Mouse (Mus musculus) stomach, embryonic 14.5 days (tissue): ENCODE measurements around the gene Catsperd. TPM values are rescaled to one million over a fixed set of nuclear protein-coding genes. Genes with fewer than 3 reads are reported as not detected.
"Not testable (repeated sequence)": the region's sequence is repeated elsewhere in the genome, so short reads cannot be mapped to it uniquely, and the experiment has no call there.

Experiments used
- ATAC-seq: fragments of 200-750 bp; cut with Nextera tagmentation; 2 replicates; pipeline ENCODE4 v1.8.0; 2017; ENCODE audit warnings: low read depth, moderate TSS enrichment; ENCODE audit not compliant: insufficient number of reproducible peaks, insufficient read depth, low FRiP score
- H3K27ac ChIP-seq: fragments of 300-500 bp; sonication (generic); 2 replicates; pipeline ENCODE4 v1.5.1; 2014; ENCODE audit warnings: mild to moderate bottlenecking, low read length, moderate library complexity, mixed read lengths
- H3K27me3 ChIP-seq: fragments of 300-500 bp; sonication (generic); 2 replicates; pipeline ENCODE4 v1.6.1; 2014; ENCODE audit warnings: low read length, control low read depth, mixed read lengths; ENCODE audit not compliant: control insufficient read depth, insufficient read depth
- H3K36me3 ChIP-seq: fragments of 300-500 bp; sonication (generic); 2 replicates; pipeline ENCODE4 v1.6.1; 2014; ENCODE audit warnings: mild to moderate bottlenecking, control low read depth, low read length, moderate library complexity, mixed read lengths; ENCODE audit not compliant: control insufficient read depth, insufficient read depth
- H3K4me1 ChIP-seq: fragments of 300-500 bp; sonication (generic); 2 replicates; pipeline ENCODE4 v1.6.1; 2014; ENCODE audit warnings: low read length, control low read depth, mixed read lengths; ENCODE audit not compliant: control insufficient read depth, insufficient read depth
- H3K4me2 ChIP-seq: fragments of 300-500 bp; sonication (generic); replicated peaks from 2 replicates; pipeline ENCODE4 v1.6.1; 2014; ENCODE audit warnings: low read depth, low read length, control low read depth
- H3K4me3 ChIP-seq: fragments of 300-500 bp; sonication (generic); 2 replicates; pipeline ENCODE4 v1.5.1; 2014; ENCODE audit warnings: low read depth, low read length, control low read depth
- H3K9ac ChIP-seq: fragments of 300-500 bp; sonication (generic); replicated peaks from 2 replicates; pipeline ENCODE4 v1.6.1; 2014; ENCODE audit warnings: low read depth, mild to moderate bottlenecking, control low read depth, low read length, moderate library complexity, mixed read lengths
- H3K9me3 ChIP-seq: fragments of 300-500 bp; sonication (generic); 2 replicates; pipeline ENCODE4 v1.6.1; 2016; ENCODE audit warnings: low read depth, low read length, control low read depth; ENCODE audit not compliant: control insufficient read depth
- WGBS: fragments of 180-500 bp; shearing (Covaris S2); extraction: QIAGEN DNeasy Blood & Tissue Kit; methylation state at CpG from one replicate; pipeline ENCODE4 v1.1.7; 2014; 5-methylcytosine and 5-hydroxymethylcytosine counted together
- polyA plus RNA-seq: library from polyadenylated mRNA; unstranded; fragments of >200 nt; fragmentation: Nextera tagmentation; extraction: Ambion mirVana; gene quantifications from 2 replicates; pipeline ENCODE4 v1.2.1, GENCODE M21; 2014

Catsperd gene
- polyA plus RNA-seq, 1 experiment from 2014 or later: 0.46 TPM

DNA sequence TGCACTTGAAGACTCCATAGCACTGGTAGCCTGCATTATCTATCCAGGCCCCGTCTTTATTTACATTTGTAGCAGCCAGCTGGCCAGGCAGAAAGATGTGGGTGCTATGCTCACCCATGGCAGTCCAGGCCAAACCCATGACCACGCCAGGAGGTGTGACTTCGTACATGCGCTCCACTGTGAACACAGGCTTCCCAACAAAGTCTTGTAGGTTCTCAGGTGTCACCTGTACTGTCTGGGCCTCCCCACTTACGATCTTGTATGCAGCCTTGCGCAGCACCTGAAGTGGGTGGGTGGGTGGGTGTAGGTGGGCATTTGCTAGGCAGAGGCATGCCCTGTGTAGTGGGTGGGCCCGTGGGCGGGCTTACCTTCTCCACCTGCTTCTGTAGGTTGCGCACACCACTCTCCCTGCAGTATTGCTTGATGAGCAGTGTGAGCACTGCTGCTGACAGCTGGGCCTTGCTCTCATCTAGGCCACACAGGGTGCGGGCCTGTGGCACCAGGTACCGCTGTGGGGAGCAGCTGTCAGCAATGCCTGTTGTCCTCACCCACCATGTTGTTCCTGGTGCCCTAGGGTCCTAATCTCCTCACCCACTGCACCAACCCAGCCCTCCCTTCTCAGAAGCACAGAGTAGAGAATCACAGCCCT is 12.7 kb upstream of the Catsperd start:
- peak overlapping the region; percentile 70; the same call in 1 of the 2 replicates for H3K4me3 ChIP-seq

DNA sequence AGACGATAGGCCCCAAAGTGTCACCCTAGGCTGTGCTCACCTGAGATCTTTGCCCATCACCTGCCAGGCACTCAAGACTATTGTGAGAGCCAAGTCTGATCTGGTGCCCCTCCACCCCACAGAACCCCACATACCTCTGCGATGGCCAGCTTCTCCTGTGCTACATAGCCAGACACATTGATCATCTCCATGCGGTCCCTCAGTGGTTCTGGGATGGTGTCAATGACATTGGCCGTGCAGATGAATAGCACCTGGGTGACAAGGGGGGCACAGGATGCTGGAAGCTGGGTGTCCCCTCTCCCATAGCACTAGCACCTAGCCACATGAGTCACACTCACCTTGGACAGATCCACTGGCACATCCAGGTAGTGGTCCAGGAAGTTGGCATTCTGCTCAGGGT is 12.2 kb upstream of the Catsperd start:
- no peak overlapping the region for H3K4me3 ChIP-seq
- no peaks in the 10 kb centered on the region for H3K27me3 ChIP-seq
- WGBS: 85% methylated on average over 4 of the region's 4 CpGs
- H3K9ac ChIP-seq: no peak overlapping the region
- peaks cover 15% of the 10 kb centered on the region; the same call in 1 of the 2 replicates for H3K4me1 ChIP-seq
- ATAC-seq: no peak
- H3K4me2 ChIP-seq: no peak overlapping the region
- no peaks in the 10 kb centered on the region for H3K9me3 ChIP-seq
- peaks cover 55% of the 10 kb centered on the region for H3K36me3 ChIP-seq
- H3K27ac ChIP-seq: no peak overlapping the region

More for the DNA sequence above, 12.7 kb upstream of the Catsperd start:
- H3K36me3 ChIP-seq: peaks cover 49% of the 10 kb centered on the region
- H3K9me3 ChIP-seq: no peaks in the 10 kb centered on the region
- H3K4me2 ChIP-seq: peak overlapping the region; percentile 89
- peaks cover 15% of the 10 kb centered on the region; the same call in 1 of the 2 replicates for H3K4me1 ChIP-seq
- H3K27me3 ChIP-seq: no peaks in the 10 kb centered on the region
- 77% methylated on average over 11 of the region's 11 CpGs for WGBS
- peak overlapping the region; percentile 83; the same call in 1 of the 2 replicates for H3K9ac ChIP-seq
- no peak overlapping the region for H3K27ac ChIP-seq
- no peak for ATAC-seq

DNA sequence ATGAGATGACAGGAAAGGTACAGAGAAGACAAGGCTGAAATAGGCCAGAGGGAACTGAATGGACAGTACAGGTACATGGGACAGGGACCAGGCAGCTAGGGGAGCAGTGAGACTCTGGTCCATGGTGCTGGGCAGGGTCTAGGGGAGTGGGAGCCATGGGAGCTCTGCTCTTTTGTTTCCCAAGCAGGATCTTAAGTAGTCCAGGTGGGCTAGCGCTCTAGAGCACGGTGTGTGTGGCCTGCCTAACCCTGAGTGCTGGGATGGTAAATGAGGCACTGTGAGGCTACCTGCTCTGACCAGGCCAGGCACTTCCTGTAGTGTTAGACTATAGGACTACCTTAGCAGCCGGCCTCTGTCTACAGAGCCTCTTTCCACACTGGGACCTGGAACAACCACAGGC is 11.2 kb upstream of the Catsperd start:
- Histone ChIP-seq H3K4me3 (no peak overlapping the region), H3K36me3 (peaks cover 59% of the 10 kb centered on the region), H3K9ac (no peak overlapping the region), H3K27me3 (no peaks in the 10 kb centered on the region), H3K27ac (no peak overlapping the region), H3K9me3 (no peaks in the 10 kb centered on the region), H3K4me2 (no peak overlapping the region), H3K4me1 (peaks cover 12% of the 10 kb centered on the region; the same call in 1 of the 2 replicates)
- ATAC-seq: no peak
- WGBS: 76% methylated on average over 3 of the region's 3 CpGs

DNA sequence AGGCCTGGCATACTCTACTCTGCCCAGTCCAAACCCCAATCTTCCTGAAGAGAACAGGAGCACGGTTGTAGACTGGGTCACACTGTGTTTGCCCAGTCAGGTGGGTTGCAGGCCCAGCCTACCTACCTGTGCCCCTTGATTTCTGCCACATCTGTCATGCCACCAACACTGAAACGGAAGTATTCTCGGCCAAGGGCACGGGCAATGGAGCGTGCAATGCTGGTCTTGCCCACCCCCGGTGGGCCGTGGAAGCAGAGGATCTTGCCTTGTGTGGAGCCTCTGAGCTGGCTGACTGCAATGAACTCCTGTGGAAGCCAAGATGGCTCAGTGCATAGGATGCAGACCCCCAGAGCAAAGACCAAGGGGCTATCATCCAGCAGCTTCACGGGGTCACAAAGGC is 10.3 kb upstream of the Catsperd start:
- Histone ChIP-seq H3K27me3 (no peaks in the 10 kb centered on the region), H3K27ac (no peak overlapping the region), H3K9ac (no peak overlapping the region), H3K9me3 (no peaks in the 10 kb centered on the region), H3K4me2 (no peak overlapping the region), H3K4me1 (peaks cover 12% of the 10 kb centered on the region; the same call in 1 of the 2 replicates), H3K4me3 (no peak overlapping the region), H3K36me3 (peaks cover 61% of the 10 kb centered on the region)
- ATAC-seq: no peak
- 89% methylated on average over 8 of the region's 8 CpGs for WGBS

DNA sequence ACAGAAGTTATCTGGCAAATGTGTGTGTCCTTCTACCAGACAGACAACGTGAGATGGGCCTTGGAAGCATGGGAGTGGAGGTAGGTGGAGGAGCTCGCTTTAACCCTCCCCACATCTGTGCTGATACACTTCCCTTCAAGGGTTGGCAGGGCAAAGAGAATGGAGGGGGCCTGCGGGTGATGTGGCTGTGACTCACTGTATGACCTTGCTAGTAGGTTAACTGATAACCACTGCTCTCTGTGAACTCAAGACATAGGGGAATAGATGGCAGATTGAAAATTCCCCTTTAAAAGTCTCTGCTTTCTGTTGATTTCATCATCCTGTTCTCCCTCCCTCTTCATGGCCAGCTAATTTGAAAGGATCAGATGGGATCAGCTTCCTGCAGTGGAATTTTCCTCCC is 2.4 kb upstream of the Catsperd start:
- peak overlapping the region; percentile 98 for H3K4me2 ChIP-seq
- peaks cover 20% of the 10 kb centered on the region; the same call in 1 of the 2 replicates for H3K36me3 ChIP-seq
- H3K9ac ChIP-seq: no peak overlapping the region
- H3K4me1 ChIP-seq: peaks cover 13% of the 10 kb centered on the region
- H3K9me3 ChIP-seq: no peaks in the 10 kb centered on the region
- no peak for ATAC-seq
- 78% methylated on average over 3 of the region's 3 CpGs for WGBS
- no peak overlapping the region for H3K27ac ChIP-seq
- H3K4me3 ChIP-seq: peak overlapping the region; percentile 85; the same call in 1 of the 2 replicates
- no peaks in the 10 kb centered on the region for H3K27me3 ChIP-seq

DNA sequence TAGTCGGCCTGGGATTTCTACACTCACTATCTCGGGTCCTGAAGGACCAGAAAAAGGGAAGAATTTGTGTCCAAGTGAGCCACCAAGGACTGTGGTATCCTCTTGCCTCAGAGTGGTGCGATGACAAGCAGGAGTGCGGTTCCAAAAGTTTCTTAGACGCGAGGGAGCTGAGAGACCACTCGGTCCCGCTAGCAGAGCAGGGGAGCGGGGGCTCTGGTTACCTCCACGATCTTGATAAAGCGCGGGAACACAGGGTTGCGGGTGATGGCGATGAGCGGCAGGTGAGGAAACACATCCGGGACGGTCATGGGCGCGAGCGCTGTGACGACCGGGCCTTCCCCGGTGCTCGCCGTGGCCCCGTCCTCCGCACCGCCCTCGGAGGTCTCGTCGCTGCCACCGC is 1.7 kb upstream of the Catsperd start:
- Histone ChIP-seq H3K9me3 (no peaks in the 10 kb centered on the region), H3K27me3 (no peaks in the 10 kb centered on the region), H3K9ac (peak overlapping the region; percentile 87), H3K27ac (peak overlapping the region; percentile 89), H3K36me3 (peaks cover 14% of the 10 kb centered on the region; the same call in 1 of the 2 replicates), H3K4me3 (peak overlapping the region; percentile 85), H3K4me1 (peaks cover 13% of the 10 kb centered on the region), H3K4me2 (peak overlapping the region; percentile 98)
- ATAC-seq: peak; percentile 0; the same call in 1 of the 2 replicates
- WGBS: under 1% methylated on average over 32 of the region's 32 CpGs

DNA sequence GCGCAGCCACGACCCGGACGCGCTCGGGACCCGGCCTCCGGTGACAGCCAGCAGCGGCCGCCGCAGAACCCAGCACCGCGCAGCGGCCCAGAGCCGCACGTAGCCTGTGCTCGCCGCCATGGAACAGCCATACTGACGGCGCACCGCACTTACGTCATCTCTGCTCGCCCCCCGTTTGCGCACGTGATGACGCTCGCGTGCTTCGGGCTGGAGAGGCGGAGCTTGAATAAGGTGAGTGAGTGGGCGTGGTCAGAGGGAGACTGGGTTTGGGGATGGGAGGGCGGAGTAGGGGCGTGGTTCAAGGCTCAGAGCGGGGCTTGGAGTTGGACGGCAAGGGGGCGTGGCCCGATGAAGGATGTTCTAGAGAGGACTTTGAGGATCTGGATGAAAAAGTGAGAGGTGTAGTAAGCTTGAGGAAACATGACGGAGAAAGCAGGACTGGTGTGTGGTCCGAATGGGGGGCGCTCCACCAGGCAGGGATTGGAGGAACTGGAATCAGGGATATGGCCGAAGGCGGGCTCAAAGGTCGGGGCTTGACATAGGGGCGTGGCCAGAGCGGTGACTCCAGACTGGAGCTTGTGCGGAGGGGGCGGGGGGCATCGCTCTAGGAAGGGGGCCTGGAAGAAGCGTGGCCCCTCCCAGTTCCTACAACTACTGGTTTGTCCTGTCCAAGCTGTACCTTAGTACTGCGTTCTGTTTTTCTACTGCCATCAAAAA is 1.0 kb upstream of the Catsperd start, which contains the start of gene Lonp1:
Gene Lonp1, minus strand, starts transcription at position 134 of the 717 bp plus-strand sequence.
- H3K4me3 ChIP-seq: peak within 1 kb of the TSS; percentile 85
- peak; percentile 90 for ATAC-seq
- peaks cover 13% of the 10 kb centered on the region for H3K4me1 ChIP-seq
- H3K9ac ChIP-seq: peak within 1 kb of the TSS; percentile 87
- H3K9me3 ChIP-seq: no peaks in the 10 kb centered on the region
- H3K4me2 ChIP-seq: peak within 1 kb of the TSS; percentile 98
- under 1% methylated on average over 51 of the region's 51 CpGs for WGBS
- peaks cover 11% of the 10 kb centered on the region; the same call in 1 of the 2 replicates for H3K36me3 ChIP-seq
- H3K27me3 ChIP-seq: no peaks in the 10 kb centered on the region
- peak within 1 kb of the TSS; percentile 89 for H3K27ac ChIP-seq

DNA sequence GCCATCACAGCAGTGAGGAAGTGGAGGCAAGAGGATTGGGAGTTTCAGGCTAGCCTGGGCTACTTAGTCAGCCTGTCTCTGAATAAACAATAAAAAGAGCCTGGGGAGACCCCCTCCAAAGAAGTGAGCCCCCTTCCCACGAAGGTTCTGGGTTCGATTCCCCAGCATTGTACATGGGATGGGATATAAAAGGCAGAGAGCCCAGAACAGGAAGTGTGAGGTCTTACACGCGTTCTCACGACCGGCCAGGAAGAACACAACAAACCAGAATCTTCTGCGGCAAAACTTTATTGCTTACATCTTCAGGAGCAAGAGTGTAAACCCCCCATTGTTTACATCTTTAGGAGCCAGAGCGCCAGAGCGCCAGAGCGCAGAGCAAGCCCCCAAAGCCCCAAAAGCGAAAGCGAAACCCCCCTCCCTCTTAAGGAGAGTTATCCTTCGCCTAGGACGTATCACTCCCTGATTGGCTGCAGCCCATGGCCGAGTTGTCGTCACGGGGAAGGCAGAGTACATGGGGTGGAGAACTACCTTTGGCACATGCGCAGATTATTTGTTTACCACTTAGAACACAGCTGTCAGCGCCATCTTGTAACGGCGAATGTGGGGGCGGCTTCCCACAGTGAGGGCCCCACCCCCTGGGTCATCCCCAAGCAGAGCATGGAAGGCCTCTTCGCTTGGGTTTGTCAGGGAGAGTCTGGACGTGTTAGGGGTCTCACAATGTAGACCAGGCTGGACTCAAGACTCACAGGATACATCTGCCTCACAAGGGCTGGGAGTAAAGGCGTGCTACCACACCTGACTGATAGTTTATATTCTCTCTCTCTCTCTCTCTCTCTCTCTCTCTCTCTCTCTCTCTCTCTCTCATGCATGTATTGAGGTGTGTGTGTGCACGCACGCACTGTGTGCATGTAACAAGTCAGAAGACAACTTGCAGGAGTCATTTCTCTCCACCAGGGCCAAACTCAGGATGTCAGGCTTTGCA is 2.1 kb downstream of the Catsperd start:
- H3K9me3 ChIP-seq, H3K4me3 ChIP-seq, H3K9ac ChIP-seq, ATAC-seq, H3K27ac ChIP-seq, H3K27me3 ChIP-seq, H3K4me2 ChIP-seq, H3K36me3 ChIP-seq: not testable (repeated sequence)
- peaks cover 13% of the 10 kb centered on the region for H3K4me1 ChIP-seq
- 88% methylated on average over 27 of the region's 27 CpGs for WGBS
